Mouse (Mus musculus): ENCODE measurements around the gene Vsx1. TPM values are rescaled to one million over a fixed set of nuclear protein-coding genes. Genes with fewer than 3 reads are reported as not detected.

The Vsx1 gene
- total and polyA plus RNA-seq, 3 experiments, result not detected

DNA sequence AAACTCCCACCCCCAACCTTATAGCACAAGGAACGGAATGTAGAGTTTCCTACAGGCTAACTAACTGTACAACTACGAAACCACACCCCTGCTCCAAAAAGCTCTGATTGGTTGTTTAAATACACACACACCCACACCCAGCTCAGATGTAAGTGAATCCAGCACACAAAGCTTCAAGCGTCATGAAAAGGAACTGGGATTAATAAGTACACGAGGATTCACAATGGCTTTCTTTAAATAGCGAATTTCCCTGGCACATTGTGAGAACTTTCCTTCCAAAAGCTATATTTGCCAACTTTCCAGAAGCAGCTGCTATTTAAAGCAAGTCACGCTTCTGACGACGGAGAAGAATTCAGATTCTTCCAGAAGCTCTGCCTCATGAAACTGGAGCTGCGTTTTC is 25.9 kb downstream of the Vsx1 start:
- no peak for DNase-seq (ENCODE audit: extremely low read depth)
- Histone ChIP-seq H3K9me3 (replicated peaks; ENCODE audit: low read length) (peaks cover 3% of the 10 kb centered on the region), H3K79me2 (replicated peaks; ENCODE audit: control insufficient read depth, extremely low read depth, insufficient read depth, poor library complexity, severe bottlenecking) (no peaks in the 10 kb centered on the region), H3K9ac (ENCODE audit: insufficient read depth, low read depth) (no peak overlapping the region), H3K4me1 (ENCODE audit: control insufficient read depth in 1 of 2, insufficient read depth in 2 of 2) (peaks cover 0 to 54% of the 10 kb centered on the region in 2 experiments; a peak in 2 of 4 replicates), H3K4me2 (ENCODE audit: insufficient read depth, low read depth, poor library complexity, severe bottlenecking) (no peak overlapping the region), H3K27ac (ENCODE audit: insufficient read depth, low read depth) (no peak overlapping the region), H3K4me3 (replicated peaks in 1 of 3; ENCODE audit: low read depth in 2 of 3, low read length in 2 of 3, poor library complexity in 1 of 3) (no peak overlapping the region), H3K27me3 (replicated peaks) (no peaks in the 10 kb centered on the region), H3K36me3 (replicated peaks in 1 of 2; ENCODE audit: control insufficient read depth in 1 of 2, insufficient read depth in 1 of 2, low read length in 1 of 2) (no peaks in the 10 kb centered on the region)
- in situ Hi-C loops (cut with MboI; ENCODE audit: low pct_ligation_motif_present, low pct_unique_long_range_greater_than_20kb, low sequenced_read_pairs) (no loop called here), dilution Hi-C loops (cut with MboI; ENCODE audit: extremely low pct_ligation_motif_present, extremely low pct_unique_long_range_greater_than_20kb, low sequenced_read_pairs) (no loop called here)
- TF ChIP-seq ZNF384 (IDR thresholded peaks at IDR 0.05; ENCODE audit: low read depth, low read length), result no peak
- TF ChIP-seq RAD21 (IDR thresholded peaks at IDR 0.05; ENCODE audit: low read depth, low read length), result no peak
- no peak for TF ChIP-seq CTCF (conservative IDR thresholded peaks at IDR 0.05 in 1 of 2, IDR thresholded peaks at IDR 0.05 in 1 of 2; ENCODE audit: low read depth in 2 of 2, low read length in 2 of 2)
- TF ChIP-seq POLR2AphosphoS2 (IDR thresholded peaks at IDR 0.05; ENCODE audit: low read depth, low read length), result no peak
- no peak for TF ChIP-seq MAZ (IDR thresholded peaks at IDR 0.05; ENCODE audit: low read depth, low read length)
- TF ChIP-seq PAX5 (IDR thresholded peaks at IDR 0.05; ENCODE audit: low read length), result no peak
- no peak for TF ChIP-seq USF1 (IDR thresholded peaks at IDR 0.05; ENCODE audit: low read depth, low read length)
- no peak for TF ChIP-seq ZMIZ1 (IDR thresholded peaks at IDR 0.05; ENCODE audit: low read depth, low read length)
- no peak for TF ChIP-seq MYC (IDR thresholded peaks at IDR 0.05; ENCODE audit: low read depth, low read length)
- no peak for TF ChIP-seq BHLHE40 (IDR thresholded peaks at IDR 0.05; ENCODE audit: low read depth, low read length)
- TF ChIP-seq MEF2A (IDR thresholded peaks at IDR 0.05; ENCODE audit: borderline replicate concordance, low read depth, low read length), result no peak
- no peak for TF ChIP-seq E2F4 (IDR thresholded peaks at IDR 0.05; ENCODE audit: insufficient replicate concordance, low read depth, low read length)
- no peak for TF ChIP-seq IRF4 (IDR thresholded peaks at IDR 0.05; ENCODE audit: low read depth, low read length)
- TF ChIP-seq ETS1 (conservative IDR thresholded peaks at IDR 0.05; ENCODE audit: low read depth, low read length), result no peak
- no peak for TF ChIP-seq TCF12 (IDR thresholded peaks at IDR 0.05; ENCODE audit: low read depth, low read length)
- TF ChIP-seq HCFC1 (IDR thresholded peaks at IDR 0.05; ENCODE audit: low read depth, low read length), result no peak
- no peak for TF ChIP-seq USF2 (conservative IDR thresholded peaks at IDR 0.05; ENCODE audit: low read depth, low read length)
- no peak for TF ChIP-seq POLR2A (IDR thresholded peaks at IDR 0.05; ENCODE audit: low read depth, low read length)
- TF ChIP-seq MAFK (IDR thresholded peaks at IDR 0.05; ENCODE audit: insufficient replicate concordance, low read length), result no peak

DNA sequence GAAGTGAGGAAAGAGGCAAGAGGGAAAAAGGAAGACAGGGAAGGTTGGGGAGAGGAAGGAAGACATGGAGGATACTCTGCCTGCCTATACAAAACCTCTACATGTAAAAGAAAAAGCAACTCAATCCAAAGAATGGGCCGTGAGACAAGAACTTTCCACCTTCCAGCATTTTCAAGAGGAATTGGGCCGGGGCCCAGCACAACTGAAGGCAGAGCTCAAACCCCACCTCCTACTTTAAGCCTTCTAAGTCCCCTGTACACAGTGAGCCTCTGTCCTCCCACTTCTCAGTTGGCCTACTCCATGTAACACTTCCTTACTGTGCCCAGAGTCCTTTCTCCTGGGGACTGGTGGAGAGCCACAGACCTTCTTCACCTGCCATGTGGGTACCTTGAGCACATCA is 27.2 kb downstream of the Vsx1 start:
- Histone ChIP-seq H3K27ac (ENCODE audit: insufficient read depth, low read depth) (no peak overlapping the region), H3K27me3 (replicated peaks) (no peaks in the 10 kb centered on the region), H3K79me2 (replicated peaks; ENCODE audit: control insufficient read depth, extremely low read depth, insufficient read depth, poor library complexity, severe bottlenecking) (no peaks in the 10 kb centered on the region), H3K4me2 (ENCODE audit: insufficient read depth, low read depth, poor library complexity, severe bottlenecking) (no peak overlapping the region), H3K36me3 (replicated peaks in 1 of 2; ENCODE audit: control insufficient read depth in 1 of 2, insufficient read depth in 1 of 2, low read length in 1 of 2) (no peaks in the 10 kb centered on the region), H3K4me1 (ENCODE audit: control insufficient read depth in 1 of 2, insufficient read depth in 2 of 2) (peaks cover 0 to 49% of the 10 kb centered on the region in 2 experiments; a peak in 2 of 4 replicates), H3K9me3 (replicated peaks; ENCODE audit: low read length) (peaks cover 6% of the 10 kb centered on the region), H3K9ac (ENCODE audit: insufficient read depth, low read depth) (no peak overlapping the region), H3K4me3 (replicated peaks in 1 of 3; ENCODE audit: low read depth in 2 of 3, low read length in 2 of 3, poor library complexity in 1 of 3) (no peak overlapping the region)
- dilution Hi-C loops (cut with MboI; ENCODE audit: extremely low pct_ligation_motif_present, extremely low pct_unique_long_range_greater_than_20kb, low sequenced_read_pairs) (no loop called here), in situ Hi-C loops (cut with MboI; ENCODE audit: low pct_ligation_motif_present, low pct_unique_long_range_greater_than_20kb, low sequenced_read_pairs) (no loop called here)
- no peak for TF ChIP-seq JUND (conservative IDR thresholded peaks at IDR 0.05; ENCODE audit: low read depth, low read length)
- no peak for TF ChIP-seq USF1 (IDR thresholded peaks at IDR 0.05; ENCODE audit: low read depth, low read length)
- TF ChIP-seq ZC3H11A (IDR thresholded peaks at IDR 0.05; ENCODE audit: low read depth, low read length), result no peak
- no peak for TF ChIP-seq MYC (IDR thresholded peaks at IDR 0.05; ENCODE audit: low read depth, low read length)
- no peak for TF ChIP-seq ZMIZ1 (IDR thresholded peaks at IDR 0.05; ENCODE audit: low read depth, low read length)
- TF ChIP-seq GABPA (IDR thresholded peaks at IDR 0.05; ENCODE audit: insufficient replicate concordance, low read depth, low read length), result no peak
- no peak for TF ChIP-seq ELF1 (IDR thresholded peaks at IDR 0.05; ENCODE audit: low read depth, low read length)
- no peak for TF ChIP-seq ETS1 (conservative IDR thresholded peaks at IDR 0.05; ENCODE audit: low read depth, low read length)
- TF ChIP-seq TBP (conservative IDR thresholded peaks at IDR 0.05; ENCODE audit: low read depth, low read length), result no peak
- DNase-seq (ENCODE audit: extremely low read depth), result no peak
